Mouse (Mus musculus) brain, embryonic 18.5 days (tissue): ENCODE results near the gene Smap1.
"Not testable (repeated sequence)": the region's sequence is repeated elsewhere in the genome, so short reads cannot be mapped to it uniquely, and the experiment has no call there.

ENCODE experiments used
- DNase-seq: peaks from one replicate; pipeline ENCODE4 v3.0.0-alpha.2; 2012; ENCODE audit warnings: low read depth, low spot score

Smap1 gene

DNA sequence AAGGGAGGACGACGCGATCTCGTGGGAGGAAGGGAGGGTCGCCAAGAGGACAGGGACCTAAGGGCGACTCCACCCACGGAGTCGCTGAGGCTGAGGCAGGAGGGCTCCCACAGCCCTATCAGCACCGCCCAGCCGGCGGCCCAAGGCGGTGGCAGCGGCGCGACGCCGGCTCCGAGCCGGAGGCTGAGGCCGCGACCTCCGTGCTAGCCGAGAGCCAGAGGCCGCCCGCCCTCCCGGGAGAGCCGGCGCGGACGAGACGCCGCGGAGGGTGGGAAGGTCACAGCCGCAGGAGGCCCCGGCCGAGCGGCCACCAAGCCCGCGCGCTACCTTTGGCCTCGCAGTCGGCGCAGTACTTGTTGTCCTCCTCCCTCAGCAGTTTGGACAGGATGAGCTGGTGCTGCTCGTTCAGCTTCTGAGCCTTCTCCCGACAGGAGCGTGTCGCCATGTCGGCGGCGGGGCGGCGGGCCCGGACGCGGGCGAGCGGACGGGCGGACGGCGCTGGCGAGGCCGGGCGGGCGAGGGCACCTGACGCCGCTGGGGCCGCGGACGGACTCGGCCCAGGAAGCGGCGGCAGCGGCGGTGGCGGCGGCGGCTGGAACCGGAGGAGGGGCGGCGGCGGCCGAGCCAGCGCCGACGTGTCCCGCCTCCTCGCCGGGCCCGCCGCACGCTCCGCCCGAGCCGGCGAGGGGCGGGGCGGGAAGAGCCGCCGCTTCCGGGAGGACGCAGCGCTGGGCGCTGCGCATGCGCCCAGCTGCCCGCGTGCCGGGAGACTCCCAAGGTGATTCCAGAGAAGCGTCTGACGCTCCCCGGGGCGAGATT lies at the start of gene Smap1:
Gene Smap1 (minus strand): TSS at position 607 of the 819 bp plus-strand sequence.
- DNase-seq = peak; percentile 80

DNA sequence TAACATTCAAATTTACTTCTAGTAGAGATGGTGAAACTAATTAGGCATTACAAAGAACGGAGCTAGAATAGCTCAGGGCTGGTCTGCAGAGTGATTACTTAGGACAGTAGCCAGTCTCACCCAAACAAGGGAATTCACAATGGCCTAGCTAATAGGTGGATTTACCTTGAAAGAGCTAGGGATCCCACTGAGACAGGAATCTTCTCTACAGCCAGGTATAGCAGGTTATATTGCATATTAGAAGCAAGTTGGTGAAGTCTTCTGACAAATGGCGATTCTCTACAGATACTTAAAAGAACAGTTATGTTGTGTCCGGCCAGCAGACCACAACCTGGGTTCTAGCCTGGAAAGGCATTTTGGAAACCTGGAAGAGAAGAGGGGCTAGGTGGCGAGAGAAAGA lies 49.0 kb upstream of the Smap1 start:
- DNase-seq = not testable (repeated sequence)

DNA sequence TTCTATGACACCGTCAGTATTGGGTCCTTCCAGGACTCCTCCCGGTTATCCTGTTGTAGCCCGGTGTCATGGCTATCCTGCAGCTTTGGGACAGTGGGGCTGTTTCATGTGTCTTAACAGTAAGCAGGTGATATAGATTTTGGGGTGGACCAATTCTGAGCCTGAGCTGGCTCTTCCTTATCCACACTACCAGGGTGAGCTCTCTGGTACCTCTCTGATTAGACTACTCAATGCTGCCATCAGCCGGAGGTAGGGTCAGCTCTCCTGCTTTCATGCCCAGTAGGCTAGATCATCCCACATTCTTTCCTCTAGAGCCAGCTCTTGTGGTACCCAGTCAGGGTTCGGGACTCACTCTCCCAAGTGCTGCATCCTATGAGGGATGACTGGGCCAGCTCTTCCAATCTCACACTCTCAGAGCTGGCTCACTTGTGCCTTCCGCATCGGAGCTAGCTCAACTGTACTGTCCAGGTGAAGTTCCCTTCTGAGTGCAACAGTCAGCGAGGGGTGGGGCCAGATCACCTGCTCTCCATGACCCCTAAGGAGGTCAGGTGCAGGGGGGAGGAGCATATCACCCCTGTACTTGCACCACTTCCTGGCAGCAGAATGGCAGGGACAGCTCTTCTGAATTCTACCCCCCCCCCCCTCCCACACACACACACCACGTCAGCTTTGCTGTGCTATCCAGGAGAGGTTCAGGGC lies 46.1 kb upstream of the Smap1 start:
- DNase-seq = no peak

- DNase-seq = no peak
Measured at GRCm38 (mm10) chr1:23966226-23966625, 44.1 kb upstream of the Smap1 start.

DNA sequence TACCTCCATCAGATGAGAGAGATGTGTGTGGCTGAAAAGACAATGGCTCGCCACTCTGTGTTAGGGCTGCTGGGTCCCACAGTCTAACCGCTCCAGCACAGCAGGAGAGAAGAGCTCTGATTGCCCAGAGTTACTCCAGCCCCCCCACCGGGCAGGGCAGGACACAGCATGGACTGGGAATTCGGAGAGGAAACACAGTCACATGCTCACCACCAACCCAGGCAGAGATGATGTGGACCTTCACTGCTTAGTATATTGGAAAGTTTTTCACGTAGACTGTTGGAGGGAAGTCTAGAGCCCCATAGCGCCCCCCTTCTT lies 37.3 kb upstream of the Smap1 start:
- no peak for DNase-seq

GRCm38 (mm10) chr1:23958668-23959414 lies 36.7 kb upstream of the Smap1 start:
- DNase-seq = no peak

DNA sequence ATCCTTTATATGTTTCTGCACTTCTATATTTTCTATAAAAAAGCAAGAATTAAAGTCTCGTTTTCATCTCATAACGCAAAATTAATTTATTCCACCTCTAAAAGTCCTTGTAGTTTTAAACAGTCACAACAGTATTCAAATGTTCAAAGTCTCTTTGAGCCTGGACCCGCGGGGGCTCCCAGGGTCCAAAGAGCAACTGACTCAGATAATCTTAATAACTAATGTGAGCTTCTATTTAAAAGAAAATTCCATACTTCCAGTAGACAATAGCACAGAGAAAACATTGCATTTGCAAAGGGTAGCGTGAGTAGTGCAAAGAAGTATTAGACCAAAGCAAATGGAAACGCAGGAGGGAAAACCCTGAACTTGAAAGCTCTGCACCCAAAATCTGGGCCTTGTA lies 36.0 kb upstream of the Smap1 start:
- no peak for DNase-seq

DNA sequence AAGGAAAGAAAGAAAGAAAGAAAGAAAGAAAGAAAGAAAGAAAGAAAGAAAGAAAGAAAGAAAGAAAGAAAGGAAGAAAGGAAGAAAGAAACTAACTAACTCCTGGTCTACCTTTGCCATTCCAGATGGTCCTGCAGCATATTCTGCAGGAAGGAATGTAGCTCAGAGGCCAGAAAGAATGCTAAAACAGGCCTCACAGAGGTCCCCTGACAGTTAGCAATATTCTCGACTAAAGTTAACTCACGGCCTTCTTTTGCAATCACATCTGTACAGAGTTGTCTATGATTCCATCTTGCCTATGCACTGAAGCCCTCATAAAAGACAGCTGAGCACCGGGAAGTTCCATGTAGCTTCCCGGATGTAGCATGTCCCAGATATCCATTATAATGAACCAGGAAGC lies 33.4 kb upstream of the Smap1 start:
- no peak for DNase-seq

DNA sequence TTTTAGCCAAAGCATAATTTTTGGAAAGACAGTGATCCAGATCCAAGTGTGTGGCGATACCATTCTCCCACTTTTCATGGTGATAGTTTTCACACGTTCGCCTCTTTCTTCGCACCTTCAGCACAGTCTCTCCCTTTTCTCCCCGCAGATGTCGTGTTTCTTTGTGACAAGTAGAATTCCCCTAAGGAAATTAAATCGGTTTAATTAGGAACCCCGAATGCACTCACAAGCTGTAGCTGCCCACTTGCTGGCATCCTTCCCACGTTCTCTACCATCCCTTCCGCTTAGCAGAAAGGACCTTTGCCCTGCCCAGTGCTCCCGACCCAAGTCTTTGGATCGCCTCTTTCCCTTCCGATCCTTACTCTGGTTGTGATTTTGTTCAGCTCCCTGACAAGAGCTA lies 31.8 kb upstream of the Smap1 start:
- no peak for DNase-seq

GRCm38 (mm10) chr1:23948778-23949699 lies 26.9 kb upstream of the Smap1 start:
- DNase-seq = no peak

- DNase-seq = no peak
Measured at GRCm38 (mm10) chr1:23948290-23948689, 26.2 kb upstream of the Smap1 start.

DNA sequence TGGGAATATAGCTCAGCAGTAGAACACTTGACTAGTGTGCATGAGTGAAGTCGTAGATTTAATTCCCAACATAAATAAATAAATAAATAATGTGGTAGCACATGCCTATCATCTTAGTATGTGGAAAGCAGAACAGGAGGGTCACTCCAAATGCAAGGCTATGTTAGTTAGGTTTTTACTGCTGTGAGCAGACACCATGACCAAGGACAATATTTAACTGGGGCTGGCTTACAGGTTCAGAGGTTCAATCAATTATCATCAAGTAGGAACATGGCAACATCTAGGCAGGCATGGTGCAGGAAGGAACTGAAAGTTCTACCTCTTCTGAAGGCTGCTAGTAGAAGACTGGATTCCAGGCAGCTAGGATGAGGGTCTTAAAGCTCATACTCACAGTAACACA lies 22.0 kb upstream of the Smap1 start:
- no peak for DNase-seq

DNA sequence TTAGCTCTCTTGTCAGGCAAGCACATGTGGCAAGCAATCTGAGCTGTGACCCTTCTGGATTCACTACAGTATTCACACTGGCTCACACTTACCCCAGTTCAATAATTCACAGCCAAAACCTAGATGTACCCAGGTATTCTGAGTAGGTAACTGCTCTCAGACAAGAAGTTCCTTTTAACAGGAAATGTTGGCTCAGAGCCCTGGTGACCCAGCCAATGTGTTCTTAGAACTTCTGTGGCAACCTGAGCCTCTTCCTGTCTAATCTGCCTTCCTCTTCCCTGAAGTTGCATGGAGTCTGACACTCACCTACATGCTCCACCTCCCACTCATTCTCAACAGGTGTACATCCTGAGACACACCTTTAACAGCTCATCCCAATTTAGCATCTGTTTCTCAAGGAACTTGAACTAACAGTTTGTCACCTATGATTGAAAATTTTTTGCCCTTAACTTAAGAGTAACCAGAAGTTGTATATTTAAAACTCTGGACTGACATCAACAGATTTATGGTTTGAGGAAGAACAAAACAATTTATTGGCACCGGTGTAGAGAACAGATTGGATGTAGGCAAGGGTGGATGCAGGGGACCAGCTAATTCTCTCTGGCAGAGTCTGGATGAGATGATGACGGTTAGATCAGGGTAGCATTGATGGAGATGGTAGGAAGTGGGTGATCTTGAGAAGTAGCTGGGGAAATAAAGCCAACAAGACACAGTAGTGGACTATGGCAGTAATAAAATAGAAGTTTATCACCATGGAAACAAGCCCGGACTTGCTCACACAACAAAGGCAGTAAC lies 21.2 kb upstream of the Smap1 start:
- DNase-seq = no peak

DNA sequence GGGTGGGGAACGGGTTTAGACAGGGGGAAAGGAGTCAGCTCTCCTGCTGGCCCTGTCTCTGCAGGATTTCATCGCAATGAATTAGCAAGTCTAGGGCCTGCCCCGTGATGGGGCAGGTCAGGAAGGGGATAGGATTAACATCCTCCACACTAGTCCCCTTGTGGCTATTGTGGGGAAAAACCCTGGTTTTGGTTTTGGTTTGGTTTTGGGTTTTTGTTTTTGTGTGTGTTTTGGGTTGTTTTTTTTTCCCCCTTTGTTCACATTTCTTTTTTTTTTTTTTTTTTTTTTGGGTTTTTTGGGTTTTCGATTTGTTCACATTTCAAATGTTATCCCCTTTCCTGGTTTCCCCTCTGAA lies 13.3 kb upstream of the Smap1 start:
- DNase-seq = no peak

DNA sequence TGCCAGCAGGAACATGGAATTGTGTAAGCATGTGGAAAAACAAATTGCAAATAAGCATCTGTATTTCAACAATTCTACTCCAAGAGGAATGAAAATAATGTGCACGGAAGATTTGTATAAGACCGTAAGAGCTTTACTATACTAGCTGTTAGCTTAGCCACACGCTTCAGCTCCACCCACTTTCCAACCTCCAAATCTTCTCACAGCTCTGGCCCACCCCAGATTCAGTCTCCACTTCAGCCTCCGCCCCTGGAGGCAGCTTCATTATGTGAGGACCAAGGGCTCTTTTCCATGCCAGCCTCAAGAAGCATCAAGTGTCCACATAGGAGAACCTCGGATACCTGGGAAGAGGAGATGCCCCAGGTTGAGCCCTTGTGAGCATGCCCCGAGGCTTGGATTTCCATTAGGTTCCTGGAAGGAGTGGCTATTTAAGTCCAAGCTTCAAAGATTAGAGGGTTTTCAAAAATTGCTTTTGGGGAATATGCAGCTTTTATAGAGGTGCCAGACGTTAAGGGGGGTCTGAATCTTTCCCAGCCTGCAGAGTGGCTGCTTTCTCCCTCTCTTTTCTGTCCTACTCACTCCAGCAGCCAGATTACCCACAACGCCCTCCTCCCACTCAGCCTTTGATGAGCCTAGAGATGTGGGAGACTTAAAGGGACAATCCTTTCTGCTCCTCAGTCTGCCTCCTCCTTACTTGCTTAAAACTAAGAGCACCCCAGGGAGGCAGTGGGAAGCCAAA lies 12.7 kb upstream of the Smap1 start:
- no peak for DNase-seq

- no peak for DNase-seq
Measured at GRCm38 (mm10) chr1:23929410-23929809, 7.3 kb upstream of the Smap1 start.

- DNase-seq = no peak
Measured at GRCm38 (mm10) chr1:23928371-23928770, 6.3 kb upstream of the Smap1 start.

GRCm38 (mm10) chr1:23923779-23924708 lies 1.9 kb upstream of the Smap1 start:
- no peak for DNase-seq

GRCm38 (mm10) chr1:23922530-23922884 lies 390 bp upstream of the Smap1 start:
- DNase-seq = no peak
